Mouse (Mus musculus): ENCODE measurements around the gene Ifit2.
"Not testable (repeated sequence)": the region's sequence is repeated elsewhere in the genome, so short reads cannot be mapped to it uniquely, and the experiment has no call there.

Ifit2 gene

GRCm38 (mm10) chr19:34550205-34550533, 325 bp upstream of the Ifit2 start:
- DNase-seq, result no peak

- no peak for DNase-seq
These were observed 1.5 kb downstream of the Ifit2 start for GRCm38 (mm10) chr19:34551981-34552380.

- DNase-seq, result no peak
These were observed 2.5 kb downstream of the Ifit2 start for GRCm38 (mm10) chr19:34553021-34553420.

- no peak for DNase-seq
These were observed 3.0 kb downstream of the Ifit2 start for GRCm38 (mm10) chr19:34553522-34553921.

- DNase-seq, result no peak
These were observed 3.6 kb downstream of the Ifit2 start for GRCm38 (mm10) chr19:34554061-34554460.

- no peak for DNase-seq
These were observed 6.1 kb downstream of the Ifit2 start for GRCm38 (mm10) chr19:34556621-34557020.

GRCm38 (mm10) chr19:34562556-34562955, 12.1 kb downstream of the Ifit2 start:
- DNase-seq, result no peak

- no peak for DNase-seq
These were observed 15.8 kb downstream of the Ifit2 start for GRCm38 (mm10) chr19:34566178-34566784.

GRCm38 (mm10) chr19:34568988-34569895, 18.7 kb downstream of the Ifit2 start:
- no peak for DNase-seq

- DNase-seq, result no peak
These were observed 19.5 kb downstream of the Ifit2 start for GRCm38 (mm10) chr19:34569896-34570476.

- DNase-seq, result no peak
These were observed 20.6 kb downstream of the Ifit2 start for GRCm38 (mm10) chr19:34571080-34571479.

GRCm38 (mm10) chr19:34573650-34574049, 23.2 kb downstream of the Ifit2 start:
- DNase-seq, result no peak

GRCm38 (mm10) chr19:34577121-34577520, 26.6 kb downstream of the Ifit2 start:
- DNase-seq, result no peak

GRCm38 (mm10) chr19:34582696-34583095, 32.2 kb downstream of the Ifit2 start:
- not testable (repeated sequence) for DNase-seq

GRCm38 (mm10) chr19:34583126-34583766, 32.8 kb downstream of the Ifit2 start, which contains the start of gene Ifit3:
TSS of gene Ifit3 (plus strand) at chr19:34583531.
- DNase-seq, result not testable (repeated sequence)

- not testable (repeated sequence) for DNase-seq
These were observed 35.4 kb downstream of the Ifit2 start for GRCm38 (mm10) chr19:34585740-34586458.

GRCm38 (mm10) chr19:34587898-34588692, 37.6 kb downstream of the Ifit2 start:
- not testable (repeated sequence) for DNase-seq

- no peak for DNase-seq
These were observed 38.5 kb downstream of the Ifit2 start for GRCm38 (mm10) chr19:34588959-34589358.

GRCm38 (mm10) chr19:34593456-34593855, 43.0 kb downstream of the Ifit2 start:
- no peak for DNase-seq

GRCm38 (mm10) chr19:34594523-34594922, 44.0 kb downstream of the Ifit2 start:
- DNase-seq, result not testable (repeated sequence)

- no peak for DNase-seq
These were observed 46.3 kb downstream of the Ifit2 start for GRCm38 (mm10) chr19:34596811-34597210.

GRCm38 (mm10) chr19:34598341-34598740, 47.8 kb downstream of the Ifit2 start:
- DNase-seq, result no peak

Data from thymus, adult 18-20 months (tissue).